Mouse (Mus musculus): Measurements from ENCODE around the gene Ctnnbl1. TPM values are rescaled to one million over a fixed set of nuclear protein-coding genes. Genes with fewer than 3 reads are reported as not detected.

Ctnnbl1 gene
- polyA plus RNA-seq, 1 experiment from 2014 or later: 55.2 TPM

DNA sequence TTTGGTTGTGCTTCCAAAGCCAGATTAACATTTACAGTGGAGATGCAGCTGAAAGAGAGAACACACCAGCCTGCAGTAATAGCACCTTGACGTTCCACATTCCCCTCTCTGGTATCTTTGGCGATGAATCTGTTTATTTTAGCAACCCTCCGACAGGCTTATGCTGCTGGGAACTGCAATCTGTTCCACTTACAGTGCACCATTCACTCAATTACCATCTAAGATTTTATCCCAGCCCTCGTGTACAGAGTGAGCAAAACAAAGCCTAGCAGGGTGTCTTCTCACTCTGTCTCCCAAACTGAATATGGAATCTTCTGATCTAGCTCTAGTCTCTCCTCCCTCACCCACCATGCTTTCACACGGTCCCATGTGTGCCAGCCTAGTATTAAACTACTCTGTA lies 140.8 kb downstream of the Ctnnbl1 start:
- no peaks in the 10 kb centered on the region for H3K36me3 ChIP-seq
- no peak for ATAC-seq (ENCODE audit: insufficient number of reproducible peaks, low FRiP score, low TSS enrichment, low read depth)
- no peaks in the 10 kb centered on the region for H3K9me3 ChIP-seq (replicated peaks)
- H3K9ac ChIP-seq: no peak overlapping the region
- no peak overlapping the region for H3K27ac ChIP-seq (replicated peaks)
- H3K27me3 ChIP-seq: no peaks in the 10 kb centered on the region
- H3K4me3 ChIP-seq (replicated peaks): no peak overlapping the region
- no peak overlapping the region for H3K4me2 ChIP-seq (replicated peaks)
- WGBS: 69% methylated on average over 5 of the region's 5 CpGs
- no peaks in the 10 kb centered on the region for H3K4me1 ChIP-seq

GRCm38 (mm10) chr2:157881939-157882338 lies 144.7 kb downstream of the Ctnnbl1 start:
- H3K4me2 ChIP-seq (replicated peaks): no peak overlapping the region
- H3K9me3 ChIP-seq (replicated peaks): no peaks in the 10 kb centered on the region
- H3K27ac ChIP-seq (replicated peaks): no peak overlapping the region
- no peak for ATAC-seq (ENCODE audit: insufficient number of reproducible peaks, low FRiP score, low TSS enrichment, low read depth)
- H3K27me3 ChIP-seq: no peaks in the 10 kb centered on the region
- peaks cover 16% of the 10 kb centered on the region for H3K36me3 ChIP-seq
- H3K4me1 ChIP-seq: no peaks in the 10 kb centered on the region
- H3K4me3 ChIP-seq (replicated peaks): no peak overlapping the region
- 38% methylated on average over 11 of the region's 11 CpGs for WGBS
- H3K9ac ChIP-seq: no peak overlapping the region

DNA sequence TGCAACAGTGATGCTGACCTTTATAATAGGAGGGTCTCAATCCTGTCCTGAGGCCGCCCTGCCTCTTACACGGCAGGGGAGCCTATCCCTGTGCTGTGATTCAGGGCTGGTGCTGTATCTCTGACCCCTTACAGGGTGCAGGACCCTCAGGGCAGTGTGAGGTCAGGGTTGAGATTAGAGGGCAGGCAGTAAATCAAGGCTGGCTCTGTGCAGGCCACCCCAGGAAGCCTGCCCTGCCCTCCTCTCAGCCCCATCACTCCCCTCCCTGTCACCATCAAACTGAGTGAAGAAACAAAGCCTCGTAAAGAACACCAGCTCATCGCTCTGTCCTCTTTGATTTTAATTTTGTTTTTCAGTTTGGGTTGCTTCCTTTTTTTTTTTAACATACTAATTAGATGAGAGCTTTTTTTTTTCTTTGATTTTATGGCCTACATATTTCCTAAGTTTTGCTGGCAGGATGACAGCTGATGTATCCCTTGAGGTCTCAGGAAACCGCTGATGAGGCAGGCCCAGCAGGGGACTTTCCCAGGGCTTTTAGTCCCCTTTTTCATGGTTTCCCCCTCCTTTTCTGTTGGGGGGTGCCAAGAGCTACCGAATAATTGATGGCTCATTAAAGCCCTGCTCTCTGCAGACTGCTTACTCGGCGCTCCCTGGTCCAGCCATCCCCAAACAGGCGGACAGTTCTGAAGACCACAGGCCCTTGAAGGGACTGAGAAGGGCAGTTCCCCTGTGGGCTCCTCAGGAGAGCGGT lies 150.2 kb downstream of the Ctnnbl1 start:
- Histone ChIP-seq H3K27ac (replicated peaks) (no peak overlapping the region), H3K9ac (no peak overlapping the region), H3K4me1 (no peaks in the 10 kb centered on the region; the same call in 1 of the 2 replicates), H3K4me2 (replicated peaks) (no peak overlapping the region), H3K9me3 (replicated peaks) (no peaks in the 10 kb centered on the region), H3K36me3 (peaks cover 16% of the 10 kb centered on the region), H3K4me3 (replicated peaks) (no peak overlapping the region), H3K27me3 (no peaks in the 10 kb centered on the region)
- ATAC-seq (ENCODE audit: insufficient number of reproducible peaks, low FRiP score, low TSS enrichment, low read depth): no peak
- 41% methylated on average over 10 of the region's 10 CpGs for WGBS

DNA sequence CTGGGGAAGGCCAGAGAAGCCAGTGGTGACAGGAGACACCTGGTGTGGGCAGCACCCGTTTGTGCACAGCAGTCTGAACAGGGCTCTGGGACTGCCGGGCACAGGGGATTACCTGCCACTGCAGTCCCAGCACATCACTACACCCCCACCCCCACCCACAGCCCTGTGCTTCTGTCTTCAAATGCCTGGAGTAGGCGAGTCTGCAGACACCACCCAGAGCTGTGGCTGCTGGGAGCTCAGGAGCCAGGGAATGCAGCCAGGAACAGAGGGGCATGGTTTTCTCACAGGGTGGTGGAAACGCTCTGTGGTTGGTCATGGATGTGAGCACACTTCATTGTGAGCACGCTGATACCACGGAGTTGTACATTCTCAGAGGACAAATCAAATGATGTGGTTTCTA lies 154.0 kb downstream of the Ctnnbl1 start:
- Histone ChIP-seq H3K27me3 (no peaks in the 10 kb centered on the region), H3K27ac (replicated peaks) (no peak overlapping the region), H3K36me3 (no peaks in the 10 kb centered on the region), H3K9ac (no peak overlapping the region), H3K9me3 (replicated peaks) (no peaks in the 10 kb centered on the region), H3K4me2 (replicated peaks) (no peak overlapping the region), H3K4me3 (replicated peaks) (no peak overlapping the region), H3K4me1 (no peaks in the 10 kb centered on the region; the same call in 1 of the 2 replicates)
- 61% methylated on average over 6 of the region's 6 CpGs for WGBS
- no peak for ATAC-seq (ENCODE audit: insufficient number of reproducible peaks, low FRiP score, low TSS enrichment, low read depth)

DNA sequence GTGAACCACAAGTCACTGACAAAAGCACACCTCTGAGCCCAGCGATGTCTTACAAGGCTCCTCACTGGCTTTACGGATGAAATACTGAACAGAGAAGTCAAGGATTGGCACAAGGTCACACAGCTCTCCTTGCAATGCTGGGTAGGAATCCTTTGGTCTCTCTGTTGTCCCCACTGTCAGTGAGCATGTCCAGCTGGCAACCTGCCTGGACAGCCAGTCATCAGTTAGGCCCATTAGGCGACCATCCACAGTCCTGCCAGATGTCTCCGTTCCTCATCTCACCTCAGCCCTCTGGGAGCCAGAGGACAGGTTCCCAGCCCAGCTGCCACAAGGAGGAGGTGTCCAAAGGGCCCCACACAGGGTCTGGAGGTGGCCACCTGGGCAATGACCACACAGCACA lies 159.9 kb downstream of the Ctnnbl1 start:
- Histone ChIP-seq H3K4me1 (no peaks in the 10 kb centered on the region), H3K9ac (no peak overlapping the region), H3K27ac (replicated peaks) (no peak overlapping the region), H3K27me3 (peaks cover 5% of the 10 kb centered on the region; the same call in 1 of the 2 replicates), H3K36me3 (no peaks in the 10 kb centered on the region), H3K9me3 (replicated peaks) (no peaks in the 10 kb centered on the region), H3K4me2 (replicated peaks) (no peak overlapping the region), H3K4me3 (replicated peaks) (no peak overlapping the region)
- 70% methylated on average over 4 of the region's 4 CpGs for WGBS
- ATAC-seq (ENCODE audit: insufficient number of reproducible peaks, low FRiP score, low TSS enrichment, low read depth): no peak

GRCm38 (mm10) chr2:157913204-157913636 lies 176.0 kb downstream of the Ctnnbl1 start:
- H3K27me3 ChIP-seq: peaks cover 50% of the 10 kb centered on the region
- H3K27ac ChIP-seq (replicated peaks): no peak overlapping the region

DNA sequence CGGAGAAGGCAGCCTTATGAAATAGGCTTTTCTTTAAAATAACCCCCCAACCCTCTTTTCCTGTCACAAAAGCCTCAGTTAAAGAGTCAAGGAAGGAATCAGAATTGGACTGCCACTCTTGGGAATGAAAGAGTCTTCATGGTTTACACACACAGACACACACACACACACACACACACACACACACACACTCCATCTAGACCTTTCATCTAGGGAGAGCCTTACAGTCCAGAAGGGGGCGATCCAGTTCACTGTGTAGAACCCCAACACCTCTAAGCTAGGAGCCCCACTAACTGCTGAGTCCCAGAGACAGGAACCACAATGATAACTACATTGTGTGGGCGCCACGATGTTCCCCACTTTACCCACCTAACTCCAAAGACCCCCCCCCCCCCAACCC lies 176.5 kb downstream of the Ctnnbl1 start:
- H3K27ac ChIP-seq (replicated peaks): no peak overlapping the region
- H3K9me3 ChIP-seq (replicated peaks): no peaks in the 10 kb centered on the region
- no peaks in the 10 kb centered on the region for H3K36me3 ChIP-seq
- H3K4me2 ChIP-seq (replicated peaks): peak overlapping the region; percentile 52; the same call in 1 of the 2 replicates
- 4% methylated on average over 4 of the region's 4 CpGs for WGBS
- H3K27me3 ChIP-seq: peaks cover 50% of the 10 kb centered on the region
- ATAC-seq (ENCODE audit: insufficient number of reproducible peaks, low FRiP score, low TSS enrichment, low read depth): no peak
- no peak overlapping the region for H3K9ac ChIP-seq
- H3K4me1 ChIP-seq: peaks cover 9% of the 10 kb centered on the region
- no peak overlapping the region for H3K4me3 ChIP-seq (replicated peaks)

More at GRCm38 (mm10) chr2:157913204-157913636, 176.0 kb downstream of the Ctnnbl1 start:
- no peak overlapping the region for H3K9ac ChIP-seq
- 0% methylated on average over 16 of the region's 16 CpGs for WGBS
- no peaks in the 10 kb centered on the region for H3K36me3 ChIP-seq
- peaks cover 9% of the 10 kb centered on the region for H3K4me1 ChIP-seq
- no peak overlapping the region for H3K4me2 ChIP-seq (replicated peaks)
- H3K4me3 ChIP-seq (replicated peaks): no peak overlapping the region
- ATAC-seq (ENCODE audit: insufficient number of reproducible peaks, low FRiP score, low TSS enrichment, low read depth): no peak
- H3K9me3 ChIP-seq (replicated peaks): no peaks in the 10 kb centered on the region

DNA sequence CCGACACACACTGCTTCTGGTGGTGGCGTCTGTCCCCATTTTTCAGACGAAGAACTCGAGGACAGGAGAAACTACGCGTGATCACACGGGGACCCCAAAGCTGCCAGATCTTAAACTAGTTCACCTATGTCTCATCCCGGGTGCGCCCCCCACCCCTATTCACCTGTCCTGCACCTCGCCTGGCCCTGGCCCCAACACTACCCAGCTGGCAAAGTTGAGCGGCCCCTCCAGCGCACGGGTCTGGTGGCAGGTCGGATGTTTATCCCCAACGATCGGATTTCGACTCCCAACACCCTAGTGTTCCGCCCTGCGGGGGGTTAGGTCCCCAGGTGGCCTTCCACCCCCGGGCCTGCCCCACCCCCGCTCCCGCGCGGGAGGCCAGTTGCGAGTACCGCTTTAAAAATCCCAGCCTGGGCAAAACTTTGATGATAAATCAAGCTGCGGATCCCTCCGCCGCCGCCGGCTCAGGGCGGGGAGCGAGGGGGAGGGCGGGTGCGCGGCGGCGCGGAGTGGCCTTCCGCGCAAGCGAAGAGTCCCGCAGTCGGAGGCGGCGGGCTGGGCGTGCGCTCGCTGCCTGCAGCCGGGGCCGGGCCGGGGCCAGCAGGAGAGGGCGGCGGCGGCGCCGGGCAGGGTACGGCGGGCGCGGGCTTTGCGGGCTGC lies 177.0 kb downstream of the Ctnnbl1 start, which contains the start of gene Vstm2l:
Vstm2l (plus strand) TSS at position 549 of the 660 bp plus-strand sequence.
- peaks cover 50% of the 10 kb centered on the region for H3K27me3 ChIP-seq
- ATAC-seq (ENCODE audit: insufficient number of reproducible peaks, low FRiP score, low TSS enrichment, low read depth): no peak
- 3% methylated on average over 61 of the region's 62 CpGs for WGBS

GRCm38 (mm10) chr2:157914889-157915517 lies 177.8 kb downstream of the Ctnnbl1 start:
- ATAC-seq (ENCODE audit: insufficient number of reproducible peaks, low FRiP score, low TSS enrichment, low read depth): no peak
- peak overlapping the region; percentile 52 for H3K4me2 ChIP-seq (replicated peaks)
- 34% methylated on average over 43 of the region's 43 CpGs for WGBS

More for the DNA sequence above, 177.0 kb downstream of the Ctnnbl1 start, which contains the start of gene Vstm2l:
- H3K27ac ChIP-seq (replicated peaks): no peak within 1 kb of the TSS
- peaks cover 9% of the 10 kb centered on the region for H3K4me1 ChIP-seq
- H3K9me3 ChIP-seq (replicated peaks): no peaks in the 10 kb centered on the region
- peak within 1 kb of the TSS; percentile 52 for H3K4me2 ChIP-seq (replicated peaks)
- peak within 1 kb of the TSS; percentile 33 for H3K4me3 ChIP-seq (replicated peaks)
- no peaks in the 10 kb centered on the region for H3K36me3 ChIP-seq
- H3K9ac ChIP-seq: no peak within 1 kb of the TSS

DNA sequence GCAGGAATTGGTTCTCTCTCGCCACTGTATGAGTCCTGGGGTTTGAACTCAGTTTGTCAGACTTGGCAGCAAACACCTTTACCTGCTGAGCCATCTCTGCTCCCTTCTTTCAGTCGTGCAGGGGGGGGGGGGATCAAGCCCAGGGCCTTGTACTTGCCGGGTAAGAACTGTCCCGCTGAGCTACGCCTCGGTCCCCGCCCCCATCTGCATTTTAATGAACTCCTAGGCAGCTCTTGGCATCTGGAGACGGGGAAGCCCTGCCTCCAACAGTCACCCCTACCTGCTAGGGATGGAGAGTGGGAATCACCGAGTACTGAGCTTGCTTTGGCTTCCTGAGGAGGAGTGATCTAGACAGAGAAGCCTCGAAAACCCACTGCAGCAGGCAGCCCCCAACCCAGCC lies 181.3 kb downstream of the Ctnnbl1 start:
- Histone ChIP-seq H3K4me3 (replicated peaks) (no peak overlapping the region), H3K4me1 (peaks cover 9% of the 10 kb centered on the region), H3K9ac (no peak overlapping the region), H3K27me3 (peaks cover 61% of the 10 kb centered on the region), H3K9me3 (replicated peaks) (no peaks in the 10 kb centered on the region), H3K27ac (replicated peaks) (no peak overlapping the region), H3K4me2 (replicated peaks) (no peak overlapping the region), H3K36me3 (no peaks in the 10 kb centered on the region)
- no peak for ATAC-seq (ENCODE audit: insufficient number of reproducible peaks, low FRiP score, low TSS enrichment, low read depth)
- 8% methylated on average over 10 of the region's 10 CpGs for WGBS

More at GRCm38 (mm10) chr2:157914889-157915517, 177.8 kb downstream of the Ctnnbl1 start:
- no peak overlapping the region for H3K27ac ChIP-seq (replicated peaks)
- H3K9ac ChIP-seq: no peak overlapping the region
- peaks cover 47% of the 10 kb centered on the region for H3K27me3 ChIP-seq
- peaks cover 9% of the 10 kb centered on the region for H3K4me1 ChIP-seq
- no peaks in the 10 kb centered on the region for H3K9me3 ChIP-seq (replicated peaks)
- H3K36me3 ChIP-seq: no peaks in the 10 kb centered on the region
- peak overlapping the region; percentile 33 for H3K4me3 ChIP-seq (replicated peaks)

GRCm38 (mm10) chr2:157921551-157921950 lies 184.3 kb downstream of the Ctnnbl1 start:
- H3K36me3 ChIP-seq: no peaks in the 10 kb centered on the region
- H3K4me1 ChIP-seq: no peaks in the 10 kb centered on the region
- H3K27ac ChIP-seq (replicated peaks): no peak overlapping the region
- no peak overlapping the region for H3K9ac ChIP-seq
- H3K4me3 ChIP-seq (replicated peaks): no peak overlapping the region
- H3K9me3 ChIP-seq (replicated peaks): no peaks in the 10 kb centered on the region
- peaks cover 32% of the 10 kb centered on the region for H3K27me3 ChIP-seq
- WGBS: 63% methylated on average over 7 of the region's 7 CpGs
- ATAC-seq (ENCODE audit: insufficient number of reproducible peaks, low FRiP score, low TSS enrichment, low read depth): no peak
- H3K4me2 ChIP-seq (replicated peaks): no peak overlapping the region

Data from embryonic facial prominence, embryonic 15.5 days (tissue).